Mouse (Mus musculus) urinary bladder, postnatal 36 days (tissue): ENCODE data around the gene Uckl1.

ENCODE experiments used
- DNase-seq, 2 experiments: peaks; one replicate each; pipeline ENCODE4 v3.0.0; 2022; ENCODE audit warnings: low spot score in 2 of 2, mixed read lengths in 1 of 2

Uckl1 gene

DNA sequence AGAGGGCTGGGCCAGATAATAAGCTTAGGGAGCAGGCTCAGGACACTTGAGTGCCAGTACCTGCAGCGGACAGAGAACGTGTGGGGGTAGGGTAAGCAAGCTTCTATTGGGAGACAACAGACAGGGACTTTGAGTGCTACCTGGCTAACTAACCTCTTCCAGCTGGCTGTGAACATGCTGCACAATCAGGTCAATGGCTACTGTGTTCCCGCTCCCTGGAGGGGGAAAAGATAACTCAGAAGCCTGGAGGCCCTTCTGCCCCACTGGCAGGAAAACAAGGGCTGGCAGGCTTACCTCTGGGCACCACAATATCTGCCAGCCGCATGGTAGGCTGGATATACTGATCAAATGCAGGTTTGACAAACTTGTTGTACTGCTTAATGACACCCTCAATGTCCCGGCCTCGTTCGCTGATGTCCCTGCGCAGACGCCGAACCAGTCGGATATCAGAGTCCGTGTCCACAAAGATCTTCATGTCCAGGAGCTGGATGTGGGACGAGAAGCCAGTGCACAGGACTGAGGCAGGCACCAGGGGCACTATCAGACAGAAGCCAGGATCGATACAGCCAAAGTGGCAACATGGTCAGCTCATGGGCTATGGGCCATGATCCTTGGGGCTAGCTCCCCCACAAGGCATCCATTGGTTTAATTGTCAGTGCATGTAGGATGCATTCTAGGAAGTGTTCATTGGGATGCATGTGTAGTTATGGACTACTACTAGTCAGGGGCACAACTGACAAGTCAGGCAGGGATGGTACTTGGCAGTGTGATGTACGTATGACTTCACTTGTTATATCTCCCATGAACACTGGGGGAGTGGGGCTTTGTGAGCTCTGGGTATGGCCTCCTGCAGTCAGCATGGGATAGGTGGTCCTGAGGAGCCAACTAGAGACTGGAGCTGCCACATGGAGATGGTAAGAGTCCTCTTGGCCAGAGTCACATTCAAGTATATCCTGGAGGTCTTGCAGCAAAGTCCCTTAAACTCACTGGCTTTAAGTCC is 11.5 kb downstream of the Uckl1 start:
- no peak for DNase-seq

DNA sequence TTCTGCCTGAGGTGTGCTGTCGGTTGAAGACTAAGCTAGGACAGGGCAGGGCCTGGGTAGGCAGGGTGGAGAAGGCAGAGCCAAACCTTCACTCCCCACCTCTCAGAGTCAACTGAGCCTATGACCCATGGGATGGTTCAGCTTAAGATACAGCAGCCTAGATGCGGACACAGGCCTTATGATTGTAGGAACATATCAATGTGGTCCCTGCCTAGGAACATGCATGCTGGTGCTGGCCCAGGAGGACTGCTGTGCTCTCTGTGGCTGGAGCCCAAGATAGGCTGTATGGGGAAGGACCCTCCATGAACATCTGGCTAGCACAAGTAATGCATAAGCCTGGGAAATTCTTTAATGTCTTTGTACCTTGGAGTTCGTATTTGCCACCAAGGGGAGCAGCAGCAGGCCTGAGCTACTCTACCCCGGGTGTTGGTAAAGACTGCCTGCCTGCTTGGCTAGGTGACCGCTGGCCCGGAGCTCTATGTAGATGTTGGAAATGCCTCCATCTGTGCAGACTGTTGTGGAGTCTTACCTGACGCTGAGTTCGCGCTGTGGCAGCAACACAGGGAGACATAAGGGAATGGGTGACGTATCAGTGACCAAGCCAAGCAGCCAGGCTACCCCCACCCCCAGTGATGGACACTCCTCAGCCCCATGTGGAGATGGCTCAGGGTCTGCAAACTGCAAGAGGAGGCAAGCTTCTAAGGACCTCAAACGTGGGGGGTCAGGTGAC is 12.6 kb downstream of the Uckl1 start:
- DNase-seq, result no peak

DNA sequence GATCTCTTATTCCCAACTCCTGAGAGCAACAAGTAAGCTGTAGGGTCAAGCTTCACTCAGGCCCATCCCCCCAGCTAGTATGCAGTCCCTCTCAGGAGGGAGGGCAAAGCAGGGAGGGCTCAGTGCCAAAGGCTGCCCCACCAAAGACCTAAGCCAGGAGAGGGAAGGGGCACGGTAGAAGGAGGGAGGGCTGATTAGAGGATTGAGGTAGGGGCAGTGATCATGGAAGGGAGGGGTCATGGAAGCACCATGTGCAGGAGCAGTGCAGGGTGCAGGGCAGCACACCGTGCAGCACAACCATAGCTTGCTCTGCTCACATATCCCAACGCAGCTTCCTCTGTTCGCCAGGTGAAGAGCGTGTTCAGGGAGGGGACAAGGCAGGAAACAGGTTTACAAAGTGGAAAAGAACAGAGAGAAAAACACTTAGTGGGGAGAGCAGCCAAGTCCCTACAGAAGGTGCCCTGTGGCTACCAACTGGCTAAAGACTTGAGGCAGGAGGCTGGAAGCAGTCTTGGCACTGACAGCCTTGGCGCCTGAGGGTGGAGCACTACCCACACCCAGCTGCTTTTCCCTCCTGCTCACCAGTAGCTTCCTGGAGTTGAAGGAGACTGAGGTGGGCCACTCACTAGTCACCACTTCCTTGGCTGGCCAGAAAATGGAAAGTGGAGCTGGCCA is 13.6 kb downstream of the Uckl1 start:
- DNase-seq, result no peak

DNA sequence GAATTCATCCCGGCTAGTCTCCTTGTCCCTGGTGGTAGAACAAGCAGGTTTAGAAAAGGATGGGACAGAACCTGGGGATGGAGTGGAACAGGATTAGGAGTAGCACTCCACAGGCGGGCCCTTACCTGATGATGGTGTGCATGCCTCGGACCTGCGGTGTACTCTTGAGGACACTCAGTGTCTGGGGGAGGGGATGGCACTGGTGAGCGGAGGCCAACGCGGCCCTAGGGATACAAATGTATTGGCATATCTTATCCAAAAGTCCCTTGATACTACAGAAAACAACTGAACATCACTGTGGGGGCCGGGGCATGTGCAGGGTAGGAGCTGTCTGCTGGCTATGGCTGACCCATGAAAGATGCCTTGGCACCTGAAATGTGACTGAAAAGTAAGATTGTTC is 14.3 kb downstream of the Uckl1 start:
- no peak for DNase-seq

DNA sequence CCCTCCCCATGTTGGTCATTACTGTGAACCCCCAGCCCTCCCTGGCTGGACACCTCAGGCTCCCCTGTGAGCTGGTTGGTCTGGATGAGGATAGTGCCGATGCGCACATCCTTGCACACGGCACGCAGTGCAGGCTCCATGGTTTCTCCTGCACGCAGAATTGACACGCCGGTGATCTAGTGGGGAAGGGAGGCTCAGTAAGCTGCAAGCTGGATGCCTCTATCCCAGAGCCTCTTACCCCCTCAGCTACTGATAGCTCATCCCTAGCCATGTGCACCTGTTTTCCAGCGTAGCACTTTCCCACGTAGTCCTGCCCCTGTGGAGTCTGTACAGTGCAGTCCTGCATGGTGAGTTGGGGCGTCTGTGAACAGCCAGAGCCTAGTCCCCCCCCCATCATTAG is 14.8 kb downstream of the Uckl1 start:
- no peak for DNase-seq

DNA sequence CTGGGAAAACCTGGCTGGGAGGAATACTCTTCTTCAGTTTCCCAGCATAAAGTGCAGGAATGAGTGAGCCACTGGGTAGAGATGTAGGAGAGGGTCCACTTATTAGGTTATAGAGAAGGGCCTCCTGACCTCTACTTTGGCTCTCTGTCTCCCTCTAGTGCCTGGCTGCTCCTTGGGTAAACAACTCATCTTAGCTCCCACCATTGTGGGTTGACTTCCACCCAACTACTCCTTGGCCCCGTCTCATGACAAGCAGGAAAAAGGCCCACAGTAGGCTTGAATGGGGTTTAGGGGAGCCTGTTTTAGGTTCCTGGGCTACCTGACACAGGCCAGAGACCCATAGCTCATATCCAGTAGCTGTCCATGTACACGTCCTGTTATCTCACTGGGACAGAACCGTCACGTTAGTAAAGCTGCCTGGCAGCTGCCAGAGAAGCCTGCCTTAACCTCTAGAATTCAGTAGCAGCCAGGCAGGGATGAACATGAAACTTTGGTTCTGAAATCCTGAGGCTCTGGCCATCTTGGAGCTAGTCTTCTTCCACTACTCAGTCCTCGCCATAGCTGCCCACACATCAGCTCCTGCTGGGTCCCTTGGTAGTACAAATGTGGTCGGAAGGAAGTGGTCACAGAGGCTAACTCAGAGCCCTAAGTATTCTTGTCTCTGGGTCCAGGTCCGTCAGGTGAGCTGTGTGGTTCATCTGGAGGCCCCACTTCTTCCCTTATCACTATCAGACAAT is 16.3 kb downstream of the Uckl1 start:
- DNase-seq, result no peak

DNA sequence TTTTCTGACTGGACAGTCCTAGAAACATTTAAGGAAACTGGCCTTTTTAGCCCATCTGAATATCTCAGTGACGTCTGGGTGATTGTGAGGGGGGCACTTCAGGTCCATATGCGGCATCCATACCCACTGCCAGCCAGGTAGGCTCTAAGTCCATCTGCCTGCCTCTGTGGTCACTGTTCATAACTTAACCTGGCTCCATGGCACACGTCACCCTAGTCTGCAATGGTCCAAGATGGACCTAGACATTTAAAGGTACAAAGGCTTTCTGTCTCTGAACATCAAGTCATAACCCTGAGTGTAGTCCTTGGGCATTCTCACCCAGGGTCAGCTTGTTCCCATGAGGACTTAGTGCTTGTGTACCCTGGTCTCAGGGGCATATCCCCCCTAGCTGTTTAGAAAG is 17.4 kb downstream of the Uckl1 start:
- no peak for DNase-seq

DNA sequence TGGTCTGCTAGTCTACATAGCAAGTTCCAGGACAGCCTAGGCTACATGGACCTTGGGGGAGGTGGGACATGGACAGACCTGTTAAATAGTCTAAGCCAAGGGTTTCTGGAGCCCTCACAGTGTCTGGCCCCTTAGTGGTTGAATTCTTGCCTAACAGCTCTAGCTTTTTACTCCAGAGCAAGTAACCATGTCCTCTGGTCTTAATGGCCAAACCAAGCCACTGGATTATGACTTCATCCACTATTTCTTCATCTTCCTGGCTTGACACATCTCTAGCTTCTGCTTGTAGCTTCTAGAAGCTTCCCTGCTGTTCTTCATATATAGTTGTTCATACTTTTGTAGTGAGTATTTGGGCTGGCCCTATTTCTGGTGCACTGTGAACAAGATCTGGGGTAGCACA is 30.9 kb downstream of the Uckl1 start:
- DNase-seq, result no peak

DNA sequence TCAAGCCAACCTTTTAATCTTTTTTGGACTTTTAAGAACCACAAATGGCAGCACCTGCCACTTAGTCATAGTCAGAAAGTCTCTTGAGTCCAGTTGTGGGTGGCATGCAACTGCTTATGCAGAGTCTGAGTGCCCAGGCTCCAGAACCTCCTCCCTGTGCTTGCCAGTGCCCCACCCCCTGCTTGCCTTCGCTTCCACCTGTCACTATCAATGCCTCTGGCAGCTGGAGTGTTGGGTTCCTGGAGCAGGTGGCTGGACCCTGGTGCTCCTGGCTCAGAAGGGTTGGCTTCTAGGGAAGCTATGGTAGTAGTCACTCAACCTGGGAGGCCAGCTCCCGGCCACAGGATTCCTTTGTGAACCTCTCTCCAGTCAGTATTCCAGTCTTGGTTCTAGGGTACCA is 34.5 kb downstream of the Uckl1 start:
- DNase-seq, result no peak

DNA sequence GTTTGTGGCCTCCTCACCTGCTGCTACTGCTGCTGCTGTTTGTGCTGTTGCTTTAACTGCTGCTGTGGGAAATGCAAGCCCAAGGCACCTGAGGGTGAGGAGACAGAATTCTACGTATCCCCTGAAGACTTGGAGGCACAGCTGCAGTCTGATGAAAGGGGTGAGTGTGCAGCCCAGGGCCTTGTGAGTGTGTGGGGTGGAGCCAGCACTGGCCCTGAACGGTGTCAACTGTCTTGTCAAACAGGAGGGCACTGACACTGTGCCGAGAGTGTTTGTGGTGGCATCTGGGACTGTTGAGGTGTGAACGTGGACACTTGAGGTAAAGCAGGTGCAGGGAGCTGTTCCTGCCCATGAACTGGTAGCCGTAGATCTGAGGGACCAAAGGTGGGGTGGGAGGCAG is 36.0 kb downstream of the Uckl1 start:
- no peak for DNase-seq

DNA sequence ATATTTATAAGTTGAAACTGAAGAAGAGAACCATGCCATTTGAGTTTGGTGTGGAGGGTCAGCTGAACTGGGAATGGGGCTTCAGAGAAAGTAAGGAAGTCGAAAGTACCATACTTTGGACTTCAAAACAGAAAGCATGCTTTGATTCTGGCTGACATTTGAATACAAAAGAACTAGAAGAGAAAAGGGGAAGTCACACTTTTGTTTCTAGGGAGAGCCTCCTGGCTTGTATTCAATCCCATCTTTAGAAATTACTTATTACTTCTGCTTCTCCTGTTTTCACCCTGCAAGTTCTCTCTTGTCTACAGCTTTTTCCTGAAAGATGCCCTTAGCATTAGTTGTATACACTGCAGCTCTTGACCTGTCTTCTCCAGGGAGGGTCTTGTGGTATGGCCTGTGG is 36.5 kb downstream of the Uckl1 start:
- DNase-seq, result no peak

DNA sequence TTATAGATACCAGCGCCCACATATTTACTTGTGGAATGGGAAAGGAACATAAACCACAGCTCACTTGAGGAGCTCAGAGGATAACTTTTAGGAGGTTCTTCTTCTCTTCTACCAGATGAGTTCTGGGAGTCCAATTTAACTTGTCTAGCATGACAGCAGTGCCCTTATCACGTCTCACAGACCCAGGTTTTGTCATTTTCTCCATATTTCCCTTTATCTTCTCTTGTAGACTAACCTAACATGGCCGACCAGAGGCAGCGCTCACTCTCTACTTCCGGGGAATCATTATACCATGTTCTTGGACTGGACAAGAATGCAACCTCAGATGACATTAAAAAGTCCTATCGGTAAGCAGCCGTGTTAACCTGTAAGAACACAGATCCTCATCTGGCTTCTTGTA is 38.5 kb downstream of the Uckl1 start:
- DNase-seq, result no peak

DNA sequence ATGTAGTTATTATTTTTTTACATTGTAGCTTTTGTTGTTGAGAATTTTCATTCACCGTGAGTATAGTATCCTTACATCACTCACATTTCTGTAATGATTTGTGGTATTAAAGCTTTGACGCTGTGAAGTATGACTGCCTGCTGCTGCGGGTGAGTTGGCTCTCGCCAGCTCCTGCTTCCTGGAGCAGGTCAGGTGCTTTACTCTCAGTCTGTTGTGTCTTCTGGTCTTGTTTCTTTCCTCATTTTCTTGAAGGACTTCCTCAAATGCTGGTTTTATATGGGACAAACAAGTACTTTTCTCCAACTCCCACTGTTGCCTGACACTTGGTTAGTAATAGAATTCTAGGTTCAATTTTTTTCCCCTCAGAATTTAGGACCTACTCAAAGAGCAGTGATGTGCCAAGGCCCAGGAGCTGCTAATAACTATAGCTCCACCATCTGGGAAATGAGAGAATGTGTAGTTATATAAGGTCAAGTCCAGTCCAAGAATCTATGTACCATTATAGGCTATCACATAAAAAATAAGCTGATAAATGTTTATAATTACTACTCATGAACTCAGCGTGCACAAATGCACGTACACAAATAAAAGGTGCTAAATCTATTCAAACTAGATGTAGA is 42.8 kb downstream of the Uckl1 start:
- DNase-seq, result no peak

DNA sequence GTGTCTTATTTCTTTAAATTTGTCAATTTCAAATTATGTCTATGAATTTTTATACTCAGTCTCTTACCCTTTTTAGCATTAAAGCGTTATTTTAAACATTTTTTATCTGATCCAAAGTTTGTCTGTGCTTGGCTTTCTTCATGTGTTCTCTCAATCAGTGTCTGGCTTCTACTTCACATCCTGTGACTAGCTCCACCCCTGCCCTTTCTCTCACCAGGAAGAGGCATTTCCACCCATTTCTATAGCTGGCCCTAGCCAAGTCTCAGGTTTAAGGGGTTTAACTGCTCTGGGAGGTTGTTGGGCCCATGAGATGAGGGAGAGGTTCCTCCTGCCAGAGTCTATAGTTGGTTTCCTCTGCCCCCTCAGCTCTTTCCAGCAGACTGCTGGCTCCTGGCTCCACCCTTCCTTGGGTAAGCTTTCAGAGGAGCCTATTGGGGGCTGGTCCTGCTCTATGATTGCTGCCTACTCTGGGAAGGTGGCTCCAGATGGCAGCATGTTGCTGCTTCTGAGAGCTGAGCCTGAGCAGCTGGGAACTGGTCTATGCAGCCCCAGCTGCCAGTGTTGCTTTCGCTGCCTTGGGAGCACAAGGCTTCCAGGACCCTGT is 47.1 kb downstream of the Uckl1 start:
- DNase-seq, result peak in 1 of 2 experiments; percentile 9

DNA sequence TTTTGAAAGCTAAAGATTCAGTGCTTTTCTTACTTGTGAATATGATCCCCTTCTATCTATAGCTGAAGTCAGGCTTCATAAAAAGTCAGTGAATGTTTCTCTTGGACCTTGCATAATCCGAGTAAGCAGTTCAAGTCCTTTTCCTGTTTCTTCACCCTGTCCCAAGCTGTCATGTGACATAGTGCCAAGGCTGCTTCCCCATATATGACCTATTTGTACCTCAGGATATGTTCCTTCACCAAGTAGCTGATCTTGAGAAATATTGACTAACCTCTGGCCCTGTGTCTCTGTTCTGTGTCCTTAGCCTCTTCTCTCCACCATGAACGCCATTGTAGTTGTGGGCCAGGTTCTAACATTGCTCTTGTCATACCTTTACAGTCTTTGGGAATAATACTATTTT is 48.3 kb downstream of the Uckl1 start:
- DNase-seq, result no peak

DNA sequence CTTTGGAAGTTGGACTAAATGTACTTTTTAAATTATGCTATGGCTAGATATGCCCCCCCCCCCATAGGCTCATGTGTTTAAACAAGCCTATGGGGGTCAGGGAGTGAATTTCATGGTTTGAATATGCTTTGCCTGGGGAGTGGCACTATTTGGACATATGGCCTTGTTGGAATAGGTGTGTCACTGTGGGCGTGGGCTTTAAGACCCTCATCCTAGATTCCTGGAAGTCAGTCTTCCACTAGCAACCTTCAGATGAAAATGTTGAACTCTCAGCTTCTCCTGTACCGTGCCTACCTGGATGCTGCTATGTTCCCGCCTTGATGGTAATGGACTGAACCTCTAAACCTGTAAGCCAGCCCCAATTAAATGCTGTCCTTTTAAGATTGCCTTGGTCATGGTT is 52.1 kb downstream of the Uckl1 start:
- DNase-seq, result no peak

DNA sequence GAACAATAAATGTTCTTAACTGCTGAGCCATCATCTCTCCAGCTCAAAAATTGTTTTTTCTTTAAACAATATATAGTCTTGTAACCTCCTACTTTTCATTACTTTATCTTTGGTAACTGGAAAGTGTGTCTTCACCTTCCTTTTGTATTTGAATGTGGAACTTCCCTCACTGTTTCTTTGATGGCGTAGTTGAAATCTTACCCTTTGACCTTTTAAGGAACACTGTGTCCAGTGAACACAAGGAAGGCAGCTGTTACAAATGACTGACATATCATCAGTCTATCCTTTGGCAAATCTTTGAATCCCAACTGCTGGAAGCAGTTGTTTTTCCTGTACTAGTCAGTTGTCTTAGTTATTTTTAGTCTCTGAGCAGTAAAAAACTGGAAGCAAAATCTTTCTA is 55.6 kb downstream of the Uckl1 start:
- DNase-seq, result no peak

DNA sequence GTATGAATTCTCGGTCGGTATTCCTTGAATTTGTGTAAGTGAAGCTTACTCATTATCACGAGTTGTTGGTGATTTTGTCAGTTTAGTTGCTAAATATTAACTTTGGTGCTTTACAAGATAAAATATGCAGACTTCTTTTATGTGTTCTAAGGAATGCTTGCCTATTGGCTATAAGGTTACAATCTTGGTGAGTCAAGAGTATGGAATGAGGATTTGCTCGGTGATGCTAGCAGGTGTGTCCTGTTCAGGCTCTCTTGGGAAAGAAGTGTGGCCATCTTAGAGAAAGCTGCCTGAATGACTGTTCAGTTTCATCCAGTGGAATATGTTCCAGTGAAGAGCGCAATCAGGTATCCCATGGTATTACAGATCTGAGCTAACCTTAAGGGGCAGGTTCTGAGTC is 59.2 kb downstream of the Uckl1 start:
- no peak for DNase-seq

DNA sequence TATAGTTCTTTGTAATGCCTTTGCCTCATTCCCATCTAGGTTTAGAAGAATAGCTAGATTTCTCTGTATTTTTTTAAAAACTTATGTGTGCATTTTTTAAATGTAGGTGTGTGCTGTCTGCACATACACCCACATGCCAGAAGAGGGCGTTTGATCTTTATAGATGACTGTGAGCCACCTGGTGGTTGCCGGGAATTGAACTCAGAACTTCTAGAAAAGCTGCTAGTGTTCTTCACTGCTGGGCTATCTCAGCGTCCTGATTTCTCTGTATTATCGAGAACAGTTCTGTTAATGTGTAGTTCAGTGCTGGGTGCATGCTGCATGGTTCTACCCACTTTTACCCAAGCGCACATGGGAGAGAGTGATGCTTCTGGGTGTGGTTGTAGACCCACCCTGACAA is 61.9 kb downstream of the Uckl1 start:
- peak in 1 of 2 experiments; percentile 9 for DNase-seq

DNA sequence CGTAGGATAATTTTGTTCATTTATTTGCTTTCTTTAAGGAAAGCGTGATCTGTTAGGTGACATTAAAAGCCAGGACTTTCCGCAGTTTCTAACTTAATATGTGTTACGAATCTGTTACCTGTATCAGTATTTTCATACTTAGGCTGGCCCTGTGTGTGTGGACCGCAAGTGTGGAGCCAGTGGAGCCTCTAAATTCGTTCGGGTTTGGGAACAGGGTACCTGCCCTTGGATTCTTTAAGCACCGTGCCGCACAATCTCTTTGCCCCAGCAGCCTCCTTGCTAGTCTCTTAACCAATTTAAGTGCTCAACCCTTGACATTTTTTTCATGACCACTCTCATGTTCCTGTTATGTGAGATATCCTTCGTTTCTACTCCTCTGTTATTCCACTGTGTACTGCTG is 63.2 kb downstream of the Uckl1 start:
- DNase-seq, result no peak

DNA sequence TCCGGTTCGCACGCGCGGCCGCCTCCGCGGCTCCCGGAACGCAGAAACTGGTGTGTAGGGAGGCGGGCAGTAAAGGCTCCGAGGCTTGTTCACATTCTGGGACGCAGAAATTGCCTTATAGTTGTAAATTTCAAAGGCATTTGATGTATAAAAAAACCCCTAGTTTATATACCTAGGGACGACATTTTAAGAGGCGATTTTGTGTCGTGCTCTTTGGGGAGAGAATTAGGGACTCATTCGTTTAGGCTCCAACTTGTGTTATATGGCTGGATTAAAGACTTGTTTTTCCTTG is 63.8 kb downstream of the Uckl1 start:
- DNase-seq, result no peak
